Mouse (Mus musculus) embryonic facial prominence, embryonic 11.5 days (tissue): Measurements from ENCODE around the gene Tspan18. TPM values are rescaled to one million over a fixed set of nuclear protein-coding genes. Genes with fewer than 3 reads are reported as not detected.

Source experiments
- ATAC-seq: fragments of 200-750 bp; cut with Nextera tagmentation; replicated peaks from 2 replicates; pipeline ENCODE4 v1.8.0; 2017; ENCODE audit warnings: low read depth; ENCODE audit not compliant: insufficient number of reproducible peaks, low FRiP score, low TSS enrichment
- DNase-seq: peaks from one replicate; pipeline ENCODE4 v3.0.0-alpha.2; 2015; ENCODE audit warnings: low spot score
- H3K27ac ChIP-seq: fragments of 300-500 bp; sonication (generic); replicated peaks from 2 replicates; pipeline ENCODE4 v1.5.1; 2014; ENCODE audit warnings: mild to moderate bottlenecking, low read depth, low read length, control low read depth
- H3K27me3 ChIP-seq: fragments of 300-500 bp; sonication (generic); 2 replicates; pipeline ENCODE4 v1.6.1; 2014; ENCODE audit warnings: mild to moderate bottlenecking, low read length, moderate library complexity, mixed read lengths; ENCODE audit not compliant: control insufficient read depth, insufficient read depth
- H3K36me3 ChIP-seq: fragments of 300-500 bp; sonication (generic); replicated peaks from 2 replicates; pipeline ENCODE4 v1.6.1; 2014; ENCODE audit warnings: low read depth, mild to moderate bottlenecking, low read length, moderate library complexity, mixed read lengths; ENCODE audit not compliant: control insufficient read depth, insufficient read depth
- H3K4me1 ChIP-seq: fragments of 300-500 bp; sonication (generic); 2 replicates; pipeline ENCODE4 v1.6.1; 2014; ENCODE audit warnings: low read length, mixed read lengths; ENCODE audit not compliant: control insufficient read depth, insufficient read depth
- H3K4me2 ChIP-seq: fragments of 300-500 bp; sonication (generic); 2 replicates; pipeline ENCODE4 v1.6.1; 2014; ENCODE audit warnings: low read depth, mild to moderate bottlenecking, control low read depth, low read length, moderate library complexity
- H3K4me3 ChIP-seq: fragments of 300-500 bp; sonication (generic); 2 replicates; pipeline ENCODE4 v1.5.1; 2014; ENCODE audit warnings: low read depth, low read length, control low read depth
- H3K9ac ChIP-seq: fragments of 300-500 bp; sonication (generic); replicated peaks from 2 replicates; pipeline ENCODE4 v1.6.1; 2014; ENCODE audit warnings: mild to moderate bottlenecking, control low read depth, low read length
- H3K9me3 ChIP-seq: fragments of 300-500 bp; sonication (generic); replicated peaks from 2 replicates; pipeline ENCODE4 v1.6.1; 2016; ENCODE audit warnings: mild to moderate bottlenecking, low read length, inconsistent platforms, mixed read lengths; ENCODE audit not compliant: control insufficient read depth
- WGBS: fragments of 180-500 bp; shearing (Covaris S2); extraction: QIAGEN DNeasy Blood & Tissue Kit; methylation state at CpG from one replicate; pipeline ENCODE4 v1.1.7; 2014; 5-methylcytosine and 5-hydroxymethylcytosine counted together
- polyA plus RNA-seq: library from polyadenylated mRNA; unstranded; fragments of >200 nt; fragmentation: Nextera tagmentation; extraction: Ambion mirVana; gene quantifications from 2 replicates; pipeline ENCODE4 v1.2.1, GENCODE M21; 2014

The Tspan18 gene
- polyA plus RNA-seq, 1 experiment from 2014 or later = 21.6 TPM

GRCm38 (mm10) chr2:93227713-93228479 is 106.4 kb downstream of the Tspan18 start:
- Histone ChIP-seq H3K27me3 (no peaks in the 10 kb centered on the region), H3K9me3 (no peaks in the 10 kb centered on the region), H3K4me2 (no peak overlapping the region), H3K9ac (no peak overlapping the region), H3K4me1 (peaks cover 3% of the 10 kb centered on the region; the same call in 1 of the 2 replicates), H3K36me3 (no peaks in the 10 kb centered on the region), H3K27ac (peak overlapping the region; percentile 30; the same call in 1 of the 2 replicates), H3K4me3 (no peak overlapping the region)
- ATAC-seq (peak; percentile 80), DNase-seq (peak; percentile 42)
- 24% methylated on average over 9 of the region's 9 CpGs for WGBS

- ATAC-seq (peak; percentile 48), DNase-seq (peak; percentile 92)
- Histone ChIP-seq H3K27me3 (no peaks in the 10 kb centered on the region), H3K27ac (no peak overlapping the region; the same call in 1 of the 2 replicates), H3K4me2 (0 out of 2 replicates have a peak overlapping the region, but pooled peaks have one; percentile 10), H3K9me3 (no peaks in the 10 kb centered on the region), H3K4me3 (no peak overlapping the region), H3K4me1 (peaks cover 3% of the 10 kb centered on the region; the same call in 1 of the 2 replicates), H3K9ac (peak overlapping the region; percentile 41), H3K36me3 (no peaks in the 10 kb centered on the region)
- 14% methylated on average over 19 of the region's 20 CpGs for WGBS
Observed at GRCm38 (mm10) chr2:93226606-93227595, 107.4 kb downstream of the Tspan18 start.

DNA sequence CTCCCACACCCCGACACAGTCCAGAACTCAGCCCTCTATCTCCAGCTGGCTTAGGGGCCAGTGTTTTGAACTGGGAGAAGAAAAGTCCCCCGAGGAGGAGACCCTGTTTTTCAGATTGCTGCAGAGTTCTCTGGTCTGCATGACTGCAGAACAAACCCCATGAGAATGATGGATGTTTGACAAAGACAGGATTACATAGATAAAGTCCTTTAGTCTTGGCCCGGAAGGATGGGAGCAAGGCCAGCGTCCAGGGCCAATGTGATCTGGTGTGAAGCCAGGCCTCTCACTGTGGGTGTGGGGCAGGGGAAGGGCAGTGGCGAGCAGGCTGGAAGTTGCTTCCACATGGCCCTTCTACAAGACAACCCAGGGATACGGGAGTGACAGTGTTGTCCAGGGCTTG is 110.8 kb downstream of the Tspan18 start:
- no peaks in the 10 kb centered on the region for H3K9me3 ChIP-seq
- no peak overlapping the region for H3K4me2 ChIP-seq
- no peak overlapping the region for H3K9ac ChIP-seq
- ATAC-seq (no peak), DNase-seq (no peak)
- WGBS = 76% methylated on average over 6 of the region's 6 CpGs
- H3K27me3 ChIP-seq = no peaks in the 10 kb centered on the region
- peaks cover 3% of the 10 kb centered on the region; the same call in 1 of the 2 replicates for H3K4me1 ChIP-seq
- H3K4me3 ChIP-seq = no peak overlapping the region
- H3K27ac ChIP-seq = no peak overlapping the region
- H3K36me3 ChIP-seq = no peaks in the 10 kb centered on the region

DNA sequence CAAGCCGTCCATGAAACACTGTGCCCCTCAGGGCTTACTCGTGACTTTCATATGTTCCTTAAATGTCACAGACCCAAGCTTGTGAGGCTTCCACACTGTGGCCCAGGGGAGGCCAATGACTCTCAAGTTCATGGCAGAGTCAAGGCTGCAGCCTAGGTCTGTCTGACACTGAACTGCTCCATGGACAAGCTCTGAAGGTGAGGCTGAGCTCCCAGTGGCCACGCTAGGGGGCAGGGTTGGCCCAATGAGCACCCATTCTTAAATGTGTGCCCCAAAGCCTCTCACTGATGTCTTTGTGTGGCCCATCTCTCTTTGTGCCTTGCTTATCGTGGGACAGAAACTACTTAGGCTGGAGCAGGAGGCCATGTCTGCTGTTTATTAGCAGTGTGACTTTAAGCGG is 113.9 kb downstream of the Tspan18 start:
- Histone ChIP-seq H3K9me3 (no peaks in the 10 kb centered on the region), H3K27ac (no peak overlapping the region), H3K27me3 (no peaks in the 10 kb centered on the region), H3K4me1 (peaks cover 4% of the 10 kb centered on the region), H3K36me3 (no peaks in the 10 kb centered on the region), H3K4me3 (no peak overlapping the region), H3K9ac (0 out of 2 replicates have a peak overlapping the region, but pooled peaks have one; percentile 2), H3K4me2 (no peak overlapping the region)
- DNase-seq (no peak), ATAC-seq (no peak)
- WGBS = 61% methylated on average over 5 of the region's 5 CpGs

DNA sequence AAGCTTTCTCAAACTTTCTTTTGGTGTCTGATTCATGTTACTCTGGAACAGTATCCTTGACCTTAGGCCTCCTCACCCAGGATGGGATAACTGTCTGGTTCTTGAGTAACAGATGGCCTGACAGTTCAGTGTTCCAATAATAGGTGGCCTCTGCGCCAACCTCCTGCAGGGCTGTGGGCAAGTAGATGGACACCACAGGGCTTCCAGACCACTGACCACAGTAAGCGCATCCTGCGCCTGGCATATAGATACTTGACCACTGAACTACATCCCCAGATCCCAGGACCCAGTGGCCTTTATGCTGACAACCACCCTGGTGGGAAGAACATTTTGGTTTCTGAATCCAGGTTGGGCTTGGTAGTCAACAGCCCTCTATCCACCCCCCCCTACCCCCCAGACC is 114.7 kb downstream of the Tspan18 start:
- Histone ChIP-seq H3K27ac (no peak overlapping the region), H3K27me3 (no peaks in the 10 kb centered on the region), H3K9ac (no peak overlapping the region), H3K4me2 (no peak overlapping the region), H3K36me3 (no peaks in the 10 kb centered on the region), H3K4me3 (no peak overlapping the region), H3K4me1 (peaks cover 4% of the 10 kb centered on the region), H3K9me3 (no peaks in the 10 kb centered on the region)
- 93% methylated on average over 3 of the region's 3 CpGs for WGBS
- ATAC-seq (no peak), DNase-seq (no peak)

DNA sequence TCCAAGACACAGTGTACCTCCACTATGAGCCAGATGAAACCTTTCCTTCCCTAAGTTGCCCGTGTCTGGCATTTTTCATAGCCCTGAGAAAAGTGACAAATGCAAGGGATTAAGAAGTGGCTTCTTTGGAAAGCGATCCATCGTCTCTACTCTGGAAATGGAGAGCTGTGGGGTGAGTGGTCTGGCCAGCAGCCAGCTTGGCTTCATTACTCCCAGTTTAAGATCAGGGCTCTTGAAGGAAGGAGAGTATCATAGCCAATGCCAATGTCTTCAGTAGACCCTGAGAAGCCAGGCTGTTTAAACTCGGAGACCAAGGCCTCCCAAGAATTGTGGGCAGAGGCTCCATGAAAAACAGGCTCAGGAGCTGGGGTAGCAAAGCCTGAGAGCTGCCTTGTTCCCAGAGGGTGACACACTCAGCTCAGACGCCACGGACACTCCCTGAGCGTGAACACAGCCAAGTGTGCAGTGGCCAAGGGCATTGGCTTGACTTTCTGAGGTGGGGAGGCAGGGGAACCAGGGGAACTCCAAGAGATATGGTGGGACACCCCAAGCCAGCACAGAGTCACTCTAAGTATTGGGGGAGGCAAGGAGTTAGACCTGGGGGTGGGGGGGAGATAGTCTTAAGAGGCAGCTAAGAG is 115.8 kb downstream of the Tspan18 start:
- no peak overlapping the region for H3K4me2 ChIP-seq
- no peaks in the 10 kb centered on the region for H3K9me3 ChIP-seq
- H3K4me3 ChIP-seq = no peak overlapping the region
- peaks cover 4% of the 10 kb centered on the region for H3K4me1 ChIP-seq
- ATAC-seq (no peak), DNase-seq (no peak)
- WGBS = 91% methylated on average over 7 of the region's 7 CpGs
- no peak overlapping the region for H3K27ac ChIP-seq
- no peaks in the 10 kb centered on the region for H3K27me3 ChIP-seq
- H3K9ac ChIP-seq = no peak overlapping the region
- no peaks in the 10 kb centered on the region for H3K36me3 ChIP-seq

GRCm38 (mm10) chr2:93217015-93217414 is 117.3 kb downstream of the Tspan18 start:
- H3K27ac ChIP-seq = no peak overlapping the region
- no peak overlapping the region for H3K4me2 ChIP-seq
- no peaks in the 10 kb centered on the region for H3K27me3 ChIP-seq
- WGBS = 11% methylated on average over 7 of the region's 7 CpGs
- DNase-seq (peak; percentile 92), ATAC-seq (peak; percentile 61)
- H3K36me3 ChIP-seq = no peaks in the 10 kb centered on the region
- peaks cover 4% of the 10 kb centered on the region for H3K4me1 ChIP-seq
- H3K9ac ChIP-seq = no peak overlapping the region
- H3K4me3 ChIP-seq = no peak overlapping the region
- H3K9me3 ChIP-seq = no peaks in the 10 kb centered on the region
